Mouse (Mus musculus) heart, adult 2 months (tissue): ENCODE results near the gene Znhit6.

ENCODE experiments used
- CTCF ChIP-seq: fragments of 200-600 bp; IDR thresholded peaks from 2 replicates; pipeline ENCODE4 v1.8.1; 2022; ENCODE audit warnings: antibody characterized with exemption, mild to moderate bottlenecking, moderate library complexity
- EP300 ChIP-seq: fragments of 200-500 bp; IDR thresholded peaks from 2 replicates; pipeline ENCODE4 v1.6.1; 2011; ENCODE audit warnings: low read depth, low read length, control low read depth; ENCODE audit not compliant: insufficient read depth
- POLR2A ChIP-seq: fragments of 200-500 bp; IDR thresholded peaks from 2 replicates; pipeline ENCODE4 v1.6.1; 2011; ENCODE audit warnings: mild to moderate bottlenecking, low read depth, low read length, control low read depth; ENCODE audit not compliant: insufficient read depth

- TF ChIP-seq CTCF, result no peak
- no peak for TF ChIP-seq POLR2A
- TF ChIP-seq EP300, result no peak
Observed at GRCm38 (mm10) chr3:145618299-145618698, 42.3 kb downstream of the Znhit6 start.
